Mouse (Mus musculus): ENCODE data around the gene Col23a1.

Gene Col23a1

DNA sequence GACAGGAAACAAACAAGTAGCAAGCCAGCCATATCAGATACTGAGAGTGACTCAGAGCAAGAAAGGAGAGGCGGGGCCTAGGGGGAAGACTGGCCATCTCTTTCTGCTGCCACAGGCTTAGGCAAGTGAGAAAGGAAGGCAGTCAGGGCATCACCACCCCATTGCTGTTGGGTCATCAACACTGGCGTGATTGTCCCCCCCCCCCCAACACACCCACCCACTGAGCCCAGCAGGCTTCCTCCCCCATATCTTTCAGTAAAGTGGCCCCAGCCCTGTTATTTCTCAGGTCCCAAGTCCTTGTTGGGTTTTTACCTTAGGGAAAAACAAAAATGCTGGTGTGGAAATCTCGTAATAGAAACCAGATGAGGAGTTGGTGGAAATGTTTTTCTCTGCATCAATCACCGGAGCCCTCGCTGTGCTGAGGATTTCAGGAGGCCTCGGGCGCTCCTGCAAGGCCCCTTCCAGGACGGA is 195.4 kb downstream of the Col23a1 start:
- DNase-seq (ENCODE audit: low spot score in 2 of 2), result no peak

GRCm38 (mm10) chr11:51485775-51486464 is 196.2 kb downstream of the Col23a1 start:
- DNase-seq (ENCODE audit: low spot score in 2 of 2), result no peak

GRCm38 (mm10) chr11:51488813-51489212 is 199.1 kb downstream of the Col23a1 start:
- no peak for DNase-seq (ENCODE audit: low spot score in 2 of 2)

DNA sequence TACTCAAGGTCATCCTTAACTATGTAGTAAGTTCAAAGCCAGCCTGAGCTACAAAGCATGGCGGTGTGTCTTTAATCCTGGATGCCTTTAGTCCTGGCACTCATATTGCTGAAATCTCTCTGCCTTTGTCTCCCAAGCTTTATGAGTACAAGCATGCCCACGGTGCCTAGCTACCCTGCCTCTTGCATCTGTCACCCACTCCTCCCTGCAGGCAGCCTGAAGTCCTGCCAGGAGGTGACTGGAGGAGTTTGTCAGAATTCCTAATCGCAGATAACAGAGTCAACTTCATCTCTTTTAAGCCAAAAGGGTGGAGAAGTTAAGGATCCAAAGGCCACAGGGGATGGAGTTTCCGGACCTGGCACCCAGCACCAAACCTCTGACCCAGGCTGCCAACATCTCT is 203.7 kb downstream of the Col23a1 start:
- no peak for DNase-seq (ENCODE audit: low spot score in 2 of 2)

DNA sequence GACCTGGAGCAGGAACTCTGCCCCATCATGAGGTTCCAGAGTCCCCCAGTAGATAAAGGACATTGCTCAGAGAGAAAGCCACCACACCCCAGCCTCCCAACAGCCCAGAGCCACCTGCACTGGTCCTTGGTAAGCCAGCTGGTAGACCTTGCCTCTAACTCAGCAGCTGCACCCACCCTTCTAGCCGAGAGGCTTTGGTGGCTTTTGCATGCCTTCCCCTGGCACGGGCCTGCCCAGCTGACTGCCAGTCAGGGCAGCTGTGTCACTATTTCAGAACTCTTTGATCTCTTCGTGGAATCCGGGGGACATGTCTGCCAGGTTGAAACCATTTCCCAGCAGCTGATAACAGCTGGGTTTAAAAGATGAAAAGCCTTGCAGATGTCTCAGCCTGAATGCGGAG is 204.5 kb downstream of the Col23a1 start:
- no peak for DNase-seq (ENCODE audit: low spot score in 2 of 2)

- no peak for DNase-seq (ENCODE audit: low spot score in 2 of 2)
Measured at GRCm38 (mm10) chr11:51499776-51500175, 210.1 kb downstream of the Col23a1 start.

DNA sequence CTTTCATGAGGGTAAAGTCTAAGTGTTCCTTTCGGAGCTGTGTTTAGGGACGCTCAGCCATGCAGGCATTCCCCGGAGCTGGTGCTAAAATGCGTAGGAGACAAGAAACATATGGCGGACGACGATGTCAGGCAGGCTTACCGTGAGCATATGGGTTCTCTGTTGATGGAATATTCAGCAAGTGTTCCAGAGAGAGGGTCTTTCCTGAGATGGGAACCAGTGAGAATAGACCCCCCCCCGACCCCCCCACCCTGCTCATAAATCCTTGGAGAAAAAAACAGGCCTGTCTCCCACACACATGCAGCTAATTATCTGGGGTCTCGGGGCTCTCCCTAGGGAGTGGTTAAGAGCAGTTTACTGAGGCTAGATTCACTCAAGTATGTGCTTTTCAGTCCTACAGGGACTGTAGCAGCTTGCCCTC is 212.7 kb downstream of the Col23a1 start:
- no peak for DNase-seq (ENCODE audit: low spot score in 2 of 2)

GRCm38 (mm10) chr11:51504946-51505345 is 215.2 kb downstream of the Col23a1 start:
- DNase-seq (ENCODE audit: low spot score in 2 of 2), result no peak

DNA sequence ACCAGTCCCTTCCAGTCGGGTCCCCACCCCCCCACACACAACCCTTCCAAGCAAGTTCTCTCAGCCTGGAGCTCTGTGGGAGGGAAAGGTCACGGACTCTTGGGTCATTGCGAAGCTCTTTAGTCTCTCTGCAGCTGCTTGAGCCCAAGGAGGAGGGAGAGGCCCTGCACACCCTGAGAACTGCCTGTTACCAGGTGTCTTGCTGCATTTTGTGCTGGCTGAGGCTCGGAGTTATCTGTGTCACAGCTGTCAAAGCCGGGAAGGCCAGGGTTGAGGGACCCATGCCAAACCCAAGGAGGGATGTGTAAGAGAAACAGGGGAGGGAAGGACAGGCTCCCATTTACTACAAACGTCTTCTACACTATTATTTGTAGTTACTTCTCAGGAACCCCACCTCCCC is 218.3 kb downstream of the Col23a1 start:
- peak in 1 of 2 experiments; percentile 16 for DNase-seq (ENCODE audit: low spot score in 2 of 2)

DNA sequence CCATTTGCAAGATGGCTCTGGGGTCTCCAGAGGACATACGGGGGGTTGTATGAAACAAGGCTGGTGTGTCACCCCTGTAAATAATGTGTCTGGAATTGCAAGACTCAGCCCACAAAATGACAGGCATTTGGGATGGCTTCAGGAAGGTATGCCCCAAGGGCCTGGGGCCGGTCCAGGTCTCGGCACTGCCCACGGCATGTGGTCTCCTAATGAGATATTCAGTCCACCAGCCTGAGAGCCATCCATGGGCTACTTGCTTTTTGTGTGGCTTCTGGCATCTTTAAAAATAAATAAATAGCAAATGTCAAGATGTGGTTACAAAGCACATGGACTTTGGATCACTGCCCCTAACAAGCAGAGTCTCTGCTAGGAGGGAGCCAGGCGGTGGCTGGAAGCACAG is 219.5 kb downstream of the Col23a1 start:
- no peak for DNase-seq (ENCODE audit: low spot score in 2 of 2)

DNA sequence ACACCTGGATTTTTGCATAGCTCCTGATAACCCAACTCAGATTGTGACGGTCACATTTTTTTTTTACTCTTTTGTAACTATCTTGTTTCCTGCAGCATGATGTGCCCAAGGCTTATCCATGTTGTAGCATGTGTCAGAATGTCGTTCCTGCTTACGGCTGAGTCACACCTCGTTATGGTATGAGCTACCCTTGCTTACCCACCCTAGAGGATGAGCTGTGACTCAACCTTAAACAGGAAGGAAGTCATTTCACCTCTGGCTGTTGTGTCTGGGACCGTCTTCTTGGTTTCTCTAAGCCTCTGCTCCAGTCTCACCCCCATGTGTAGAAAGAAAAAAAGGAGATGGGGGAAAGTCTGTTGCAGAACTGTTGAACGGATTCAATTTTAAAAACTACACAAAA is 223.3 kb downstream of the Col23a1 start:
- DNase-seq (ENCODE audit: low spot score in 2 of 2), result no peak

DNA sequence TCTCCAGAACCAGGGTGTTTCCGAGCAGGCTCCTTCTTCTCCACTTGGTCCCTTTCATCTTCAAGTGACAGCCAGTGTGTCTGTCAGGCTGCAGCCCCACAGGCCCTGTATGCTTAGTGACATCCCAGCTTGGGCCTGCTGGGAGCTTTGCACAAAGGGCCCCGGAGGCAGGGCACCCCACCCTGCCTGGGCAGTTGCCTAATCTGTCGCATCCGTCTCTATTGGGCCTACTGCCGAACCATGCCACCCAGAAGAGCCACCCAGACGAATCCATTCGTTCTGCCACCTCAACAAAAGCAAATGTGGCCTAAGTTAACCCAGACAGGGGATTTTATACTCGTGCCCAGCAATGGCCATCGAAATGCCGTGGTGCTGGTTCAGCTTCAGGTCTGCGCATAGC is 225.6 kb downstream of the Col23a1 start:
- no peak for DNase-seq (ENCODE audit: low spot score in 2 of 2)

GRCm38 (mm10) chr11:51518100-51518499 is 228.4 kb downstream of the Col23a1 start:
- no peak for DNase-seq (ENCODE audit: low spot score in 2 of 2)

GRCm38 (mm10) chr11:51518585-51518984 is 228.9 kb downstream of the Col23a1 start:
- DNase-seq (ENCODE audit: low spot score in 2 of 2), result no peak

DNA sequence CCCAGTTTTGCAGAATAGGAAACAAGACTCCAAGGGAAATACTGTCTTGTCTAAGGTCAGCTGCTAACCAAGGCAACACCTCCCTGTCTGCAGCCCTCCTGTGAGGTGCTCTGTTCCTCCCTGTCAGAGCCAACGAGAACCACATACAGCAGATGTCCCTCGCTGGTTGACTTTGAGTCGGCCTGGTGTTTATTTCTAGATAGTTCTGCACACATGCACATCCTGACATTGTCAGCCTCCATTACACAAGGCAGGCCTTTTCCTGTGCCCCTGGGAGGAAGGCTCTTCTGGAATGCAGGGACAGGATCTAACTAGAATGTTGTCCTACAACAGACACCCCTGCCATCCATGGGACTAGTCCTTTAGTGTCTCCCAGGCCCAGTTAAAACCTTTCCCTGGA is 231.7 kb downstream of the Col23a1 start:
- DNase-seq (ENCODE audit: low spot score in 2 of 2), result no peak

GRCm38 (mm10) chr11:51523215-51523614 is 233.5 kb downstream of the Col23a1 start:
- no peak for DNase-seq (ENCODE audit: low spot score in 2 of 2)

DNA sequence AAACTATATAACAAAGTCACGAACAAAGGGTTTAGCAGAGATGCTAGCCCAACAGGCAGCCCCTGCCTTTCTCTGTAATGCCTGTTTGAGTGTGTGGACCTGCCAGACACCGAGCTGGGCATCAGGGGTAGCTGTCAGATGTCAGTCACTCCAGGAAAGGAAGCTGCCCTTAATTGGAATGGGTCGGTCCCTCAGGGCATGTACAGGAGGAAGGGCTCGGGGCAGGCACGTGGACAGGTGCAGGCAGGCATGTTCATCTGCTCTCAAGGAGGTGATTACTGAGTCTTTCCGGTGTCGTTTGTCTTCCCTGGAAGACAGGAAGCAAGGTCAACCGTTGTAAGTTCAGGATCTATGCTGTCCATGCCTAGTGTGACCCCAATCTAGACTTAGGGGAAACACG is 233.9 kb downstream of the Col23a1 start:
- no peak for DNase-seq (ENCODE audit: low spot score in 2 of 2)

DNA sequence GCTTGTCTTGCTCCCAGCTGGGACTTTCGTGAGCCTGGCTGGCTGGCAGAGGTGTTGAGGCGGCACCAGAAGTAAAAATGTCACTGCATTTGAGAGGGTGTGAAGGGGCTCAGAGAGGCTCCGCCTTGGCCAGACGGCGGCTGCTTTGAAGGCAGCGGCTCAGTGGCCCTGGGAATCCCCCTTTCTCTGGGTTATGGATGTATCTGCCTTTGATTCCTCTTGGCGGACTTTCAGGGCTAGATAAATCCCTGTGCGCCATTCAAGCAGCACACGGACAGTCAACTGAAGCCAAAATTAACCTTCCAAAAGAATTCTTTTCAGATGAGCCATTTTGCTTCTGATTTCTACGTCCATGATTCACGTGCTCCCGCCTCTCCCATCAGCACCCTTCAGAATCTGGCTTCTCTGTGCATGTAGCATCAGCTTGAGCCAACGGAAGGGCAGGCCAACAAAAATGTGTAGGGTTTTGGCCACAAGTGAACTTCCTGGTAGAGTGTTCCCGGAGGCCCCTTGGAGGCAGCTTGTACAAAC is 237.0 kb downstream of the Col23a1 start:
- DNase-seq (ENCODE audit: low spot score in 2 of 2), result no peak

- DNase-seq (ENCODE audit: low spot score in 2 of 2), result no peak
Measured at GRCm38 (mm10) chr11:51533128-51533533, 243.4 kb downstream of the Col23a1 start.

DNA sequence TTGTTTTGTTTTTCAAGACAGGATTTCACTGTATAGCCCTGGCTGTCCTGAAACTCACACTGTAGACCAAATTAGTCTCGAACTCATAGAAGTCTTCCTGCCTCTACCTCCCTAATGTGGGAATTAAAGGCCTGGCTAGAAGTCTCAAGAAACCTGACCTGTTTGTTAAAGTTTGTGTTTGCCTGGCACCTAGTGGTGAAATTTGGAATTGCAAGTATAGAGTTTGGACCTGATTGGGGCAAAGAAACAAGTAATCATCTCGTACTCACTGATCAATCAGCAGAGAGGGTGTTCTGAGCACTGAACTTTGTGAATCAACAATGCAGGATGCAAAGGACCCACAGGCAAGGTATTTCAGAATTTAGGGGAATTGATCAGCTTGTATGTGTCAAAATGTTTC is 244.6 kb downstream of the Col23a1 start:
- DNase-seq (ENCODE audit: low spot score in 2 of 2), result peak; percentile 16 to 62

- no peak for DNase-seq (ENCODE audit: low spot score in 2 of 2)
Measured at GRCm38 (mm10) chr11:51538388-51538787, 248.7 kb downstream of the Col23a1 start.

DNA sequence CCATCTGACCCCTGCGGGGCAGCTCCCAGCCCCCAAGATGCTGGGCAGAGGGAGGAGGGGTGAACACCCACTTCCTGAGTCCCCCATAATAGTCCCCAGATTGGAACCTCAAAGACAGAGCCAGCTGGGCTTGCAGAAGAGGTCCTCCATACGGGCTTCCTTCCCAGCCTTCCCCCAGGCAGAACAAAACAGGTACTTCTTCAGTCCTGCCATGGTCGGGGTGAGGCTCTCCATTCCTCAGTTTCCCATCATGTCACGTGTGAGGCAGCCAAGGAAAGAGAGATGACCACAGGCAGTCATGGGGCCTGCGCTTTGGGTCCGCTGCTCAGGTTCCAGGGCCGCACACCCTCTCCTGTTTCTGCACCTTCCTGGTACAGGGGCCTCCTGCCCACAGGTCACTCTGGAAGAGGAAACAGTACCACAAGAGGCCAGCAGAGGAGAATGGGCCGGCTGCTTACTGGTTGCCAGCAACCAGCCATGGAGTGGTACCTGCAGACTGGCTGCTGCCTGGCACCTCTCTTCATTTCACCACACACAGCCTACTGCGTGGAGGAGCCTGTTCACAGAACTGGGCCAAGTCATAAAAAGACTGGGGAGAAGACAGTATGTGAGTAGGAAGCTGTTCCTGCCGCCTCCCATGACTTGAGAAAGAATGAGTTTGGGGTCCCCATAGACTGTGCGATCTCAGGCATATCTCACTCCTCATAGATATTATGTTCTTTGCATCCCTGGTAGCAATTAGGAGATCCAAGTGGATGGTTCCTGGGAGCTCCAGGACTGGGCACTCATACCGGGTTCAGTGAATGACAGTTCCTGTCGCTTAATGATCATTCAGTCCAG is 249.4 kb downstream of the Col23a1 start:
- no peak for DNase-seq (ENCODE audit: low spot score in 2 of 2)

DNA sequence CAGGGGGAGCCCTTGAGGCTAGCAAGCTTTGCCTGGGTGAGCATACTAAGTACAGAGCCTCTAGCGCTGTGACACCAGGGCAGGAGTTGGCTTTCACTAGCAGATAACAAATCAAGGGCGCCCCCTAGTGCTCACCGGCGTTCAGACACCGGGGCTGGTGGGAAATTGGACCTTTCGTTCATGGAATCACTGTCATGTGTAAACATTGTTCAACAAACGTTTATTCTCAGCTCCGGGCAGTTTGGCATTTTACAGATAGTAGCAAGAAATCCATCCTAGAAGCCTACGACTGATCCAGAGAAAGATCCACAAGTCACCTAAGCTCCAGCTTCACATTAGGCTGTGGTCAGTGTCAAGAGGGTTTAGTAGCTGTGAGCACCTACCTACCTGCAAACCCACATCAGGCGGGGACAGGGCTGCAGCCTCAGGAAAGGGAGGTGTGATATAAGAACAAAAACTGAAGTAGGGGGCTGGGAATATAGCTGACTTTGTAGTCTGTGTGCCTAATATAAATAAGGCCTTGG is 250.1 kb downstream of the Col23a1 start:
- DNase-seq (ENCODE audit: low spot score in 2 of 2), result peak; percentile 90 to 94

Measured in heart, adult 9 months (tissue).